Mouse (Mus musculus): ENCODE measurements around the gene Hist1h2ad.
"Not testable (repeated sequence)": the region's sequence is repeated elsewhere in the genome, so short reads cannot be mapped to it uniquely, and the experiment has no call there.

The Hist1h2ad gene

GRCm38 (mm10) chr13:23584331-23584730 lies 10.2 kb downstream of the Hist1h2ad start:
- ChIA-PET POLR2A (interaction anchor here (0.6 to 29.6 kb wide), 89 partner anchors 4 to 1832 kb away, joined by 3 to 794 read pairs (median 11); partner anchors contain the start of genes Hist1h2ac (in 4 of the 4), Hist1h2ae (in 4 of the 4), Hist1h2bc (in 4 of the 4) and Hist1h2bg (in 4 of the 4)), CTCF (interaction anchor here in 2 of 4 experiments (1.0 to 1.1 kb wide), 3 partner anchors 9 to 183 kb away, joined by 3 to 4 read pairs (median 3); no protein-coding TSS in a partner anchor)

GRCm38 (mm10) chr13:23585029-23585441 lies 10.9 kb downstream of the Hist1h2ad start:
- POLR2A ChIA-PET = interaction anchor here (0.6 to 29.6 kb wide), 103 partner anchors 4 to 1833 kb away, joined by 3 to 794 read pairs (median 9); partner anchors contain the start of genes Hist1h2ac (in 4 of the 4), Hist1h2ae (in 4 of the 4), Hist1h2bc (in 4 of the 4) and Hist1h2bg (in 4 of the 4)
- CTCF ChIA-PET = interaction anchor here in 2 of 4 experiments (1.0 to 1.1 kb wide), 3 partner anchors 9 to 183 kb away, joined by 3 to 4 read pairs (median 3); no protein-coding TSS in a partner anchor

- POLR2A ChIA-PET = interaction anchor here (0.6 to 29.6 kb wide), 117 partner anchors 5 to 1864 kb away, joined by 3 to 794 read pairs (median 8); partner anchors contain the start of genes Hist1h2ac (in 4 of the 4), Hist1h2ae (in 4 of the 4), Hist1h2af (in 4 of the 4) and Hist1h2bc (in 4 of the 4)
- CTCF ChIA-PET = interaction anchor here in 3 of 4 experiments (0.6 to 1.1 kb wide), 4 partner anchors 8 to 184 kb away, joined by 3 to 9 read pairs (median 4); no protein-coding TSS in a partner anchor
Measured at GRCm38 (mm10) chr13:23585442-23586098, 11.4 kb downstream of the Hist1h2ad start.

- ChIA-PET POLR2A (interaction anchor here (0.6 to 29.6 kb wide), 106 partner anchors 6 to 1865 kb away, joined by 3 to 794 read pairs (median 7); partner anchors contain the start of genes Hist1h2ac (in 4 of the 4), Hist1h2ae (in 4 of the 4), Hist1h2af (in 4 of the 4) and Hist1h2bc (in 4 of the 4)), CTCF (interaction anchor here in 3 of 4 experiments (0.5 to 1.5 kb wide), 4 partner anchors 11 to 185 kb away, joined by 3 to 9 read pairs (median 3); no protein-coding TSS in a partner anchor)
Measured at GRCm38 (mm10) chr13:23586099-23586939, 12.1 kb downstream of the Hist1h2ad start.

- ChIA-PET POLR2A (interaction anchor here (0.6 to 29.6 kb wide), 71 partner anchors 6 to 1806 kb away, joined by 3 to 794 read pairs (median 14); partner anchors contain the start of genes Hist1h2ae (in 4 of the 4), Hist1h2bg (in 4 of the 4), Hist1h1e (in 3 of the 4) and Hist1h2ac (in 3 of the 4)), CTCF (interaction anchor here in 3 of 4 experiments (0.5 to 1.5 kb wide), 3 partner anchors 11 to 185 kb away, joined by 3 read pairs; no protein-coding TSS in a partner anchor)
Measured at GRCm38 (mm10) chr13:23586940-23587225, 12.7 kb downstream of the Hist1h2ad start.

- POLR2A ChIA-PET = interaction anchor here (0.7 to 29.6 kb wide), 22 partner anchors 2 to 165 kb away, joined by 3 to 794 read pairs (median 6); partner anchors contain the start of genes Hist1h4d (in 4 of the 4), Hist1h1e (in 2 of the 4), Hist1h2ac (in 2 of the 4) and Hist1h2ae (in 2 of the 4)
- CTCF ChIA-PET = no interaction called here
Measured at GRCm38 (mm10) chr13:23591206-23591605, 17.0 kb downstream of the Hist1h2ad start.

GRCm38 (mm10) chr13:23591886-23592285 lies 17.7 kb downstream of the Hist1h2ad start:
- POLR2A ChIA-PET = interaction anchor here in 3 of 4 experiments (0.7 to 29.6 kb wide), 21 partner anchors 2 to 166 kb away, joined by 3 to 794 read pairs (median 7); partner anchors contain the start of genes Hist1h4d (in 3 of the 3), Hist1h4f (in 3 of the 3), Hist1h1e (in 2 of the 3) and Hist1h2ac (in 2 of the 3)
- CTCF ChIA-PET = not testable (repeated sequence)

GRCm38 (mm10) chr13:23592614-23593013 lies 18.4 kb downstream of the Hist1h2ad start:
- ChIA-PET POLR2A (interaction anchor here in 3 of 4 experiments (0.7 to 29.6 kb wide), 18 partner anchors 10 to 105 kb away, joined by 3 to 794 read pairs (median 16); partner anchors contain the start of genes Hist1h4d (in 3 of the 3), Hist1h4f (in 3 of the 3), Hist1h1e (in 2 of the 3) and Hist1h2ac (in 2 of the 3)), CTCF (no interaction called here)

- CTCF ChIA-PET = interaction anchor here in 2 of 4 experiments (0.5 to 1.6 kb wide), 2 partner anchors 8 to 192 kb away, joined by 3 to 7 read pairs; no protein-coding TSS in a partner anchor
- POLR2A ChIA-PET = interaction anchor here in 3 of 4 experiments (0.5 to 29.6 kb wide), 28 partner anchors 8 to 1550 kb away, joined by 3 to 794 read pairs (median 6); partner anchors contain the start of genes Hist1h4d (in 3 of the 3), Hist1h1e (in 2 of the 3), Hist1h2ac (in 2 of the 3) and Hist1h2ae (in 2 of the 3)
Measured at GRCm38 (mm10) chr13:23593051-23593770, 19.0 kb downstream of the Hist1h2ad start.

GRCm38 (mm10) chr13:23595185-23595584 lies 21.0 kb downstream of the Hist1h2ad start:
- ChIA-PET POLR2A (interaction anchor here (0.5 to 29.6 kb wide), 32 partner anchors 8 to 1729 kb away, joined by 3 to 794 read pairs (median 6); partner anchors contain the start of genes Hist1h4d (in 3 of the 4), Hist1h2ac (in 2 of the 4), Hist1h2ae (in 2 of the 4) and Hist1h2af (in 2 of the 4)), CTCF (interaction anchor here in 1 of 4 experiments (1.1 kb wide), 1 partner anchor 171 kb away, joined by 3 read pairs; no protein-coding TSS in a partner anchor)

- POLR2A ChIA-PET = interaction anchor here (0.5 to 29.6 kb wide), 28 partner anchors 8 to 1730 kb away, joined by 3 to 794 read pairs (median 6); partner anchors contain the start of genes Hist1h4d (in 3 of the 4), Hist1h2ac (in 2 of the 4), Hist1h2ae (in 2 of the 4) and Hist1h2af (in 2 of the 4)
Measured at GRCm38 (mm10) chr13:23595622-23596372, 21.6 kb downstream of the Hist1h2ad start.

GRCm38 (mm10) chr13:23597957-23598356 lies 23.8 kb downstream of the Hist1h2ad start:
- ChIA-PET CTCF (interaction anchor here in 3 of 4 experiments (0.5 to 3.3 kb wide), 17 partner anchors 11 to 684 kb away, joined by 3 to 13 read pairs (median 4); partner anchors contain the start of genes Abt1 (in 1 of the 3) and Hist1h2be (in 1 of the 3)), POLR2A (interaction anchor here (0.6 to 29.6 kb wide), 34 partner anchors 12 to 291 kb away, joined by 3 to 794 read pairs (median 4); partner anchors contain the start of genes Hist1h2ae (in 3 of the 4), Hist1h2bg (in 3 of the 4), Hist1h4d (in 3 of the 4) and Hist1h2ac (in 2 of the 4))

More at GRCm38 (mm10) chr13:23595622-23596372, 21.6 kb downstream of the Hist1h2ad start:
- CTCF ChIA-PET = interaction anchor here in 1 of 4 experiments (1.1 kb wide), 1 partner anchor 171 kb away, joined by 3 read pairs; no protein-coding TSS in a partner anchor

- ChIA-PET CTCF (interaction anchor here in 2 of 4 experiments (0.6 kb wide), 2 partner anchors 53 to 168 kb away, joined by 3 to 4 read pairs; no protein-coding TSS in a partner anchor), POLR2A (interaction anchor here (0.6 to 29.6 kb wide), 21 partner anchors 8 to 202 kb away, joined by 3 to 794 read pairs (median 5); partner anchors contain the start of genes Hist1h2be (in 3 of the 4), Hist1h2ac (in 2 of the 4), Hist1h2ae (in 2 of the 4) and Hist1h2bc (in 2 of the 4))
Measured at GRCm38 (mm10) chr13:23603182-23603699, 29.1 kb downstream of the Hist1h2ad start.

GRCm38 (mm10) chr13:23604452-23604851 lies 30.3 kb downstream of the Hist1h2ad start:
- ChIA-PET CTCF (no interaction called here), POLR2A (interaction anchor here in 3 of 4 experiments (0.7 to 29.6 kb wide), 14 partner anchors 10 to 80 kb away, joined by 3 to 794 read pairs (median 4); partner anchors contain the start of genes Hist1h2be (in 2 of the 3), Hist1h4h (in 2 of the 3), Hist1h1e (in 1 of the 3) and Hist1h2ac (in 1 of the 3))

- ChIA-PET POLR2A (interaction anchor here (0.8 to 29.6 kb wide), 18 partner anchors 10 to 91 kb away, joined by 3 to 794 read pairs (median 4); partner anchors contain the start of genes Hist1h2be (in 2 of the 4), Hist1h4h (in 2 of the 4), Hist1h1e (in 1 of the 4) and Hist1h2ac (in 1 of the 4)), CTCF (no interaction called here)
Measured at GRCm38 (mm10) chr13:23605052-23605451, 30.9 kb downstream of the Hist1h2ad start.

Data from embryonic stem cell, embryonic (primary cell).